Mouse (Mus musculus) liver, adult 2 months (tissue): ENCODE results near the gene Sec1.

Experiments
- CTCF ChIP-seq: fragments of 200-500 bp; IDR thresholded peaks from 2 replicates; pipeline ENCODE4 v1.5.1; 2011; ENCODE audit warnings: low read depth, low read length, control low read depth
- POLR2A ChIP-seq: fragments of 200-500 bp; IDR thresholded peaks from 2 replicates; pipeline ENCODE4 v1.6.1; 2011; ENCODE audit warnings: low read length, control low read depth; ENCODE audit not compliant: insufficient read depth; ENCODE audit errors: extremely low read depth

GRCm38 (mm10) chr7:45709036-45709435 is 14.8 kb upstream of the Sec1 start:
- TF ChIP-seq CTCF (no peak), POLR2A (no peak)
